ENCODE assay signal across 28 mouse cellular contexts in the genomic region with DNA sequence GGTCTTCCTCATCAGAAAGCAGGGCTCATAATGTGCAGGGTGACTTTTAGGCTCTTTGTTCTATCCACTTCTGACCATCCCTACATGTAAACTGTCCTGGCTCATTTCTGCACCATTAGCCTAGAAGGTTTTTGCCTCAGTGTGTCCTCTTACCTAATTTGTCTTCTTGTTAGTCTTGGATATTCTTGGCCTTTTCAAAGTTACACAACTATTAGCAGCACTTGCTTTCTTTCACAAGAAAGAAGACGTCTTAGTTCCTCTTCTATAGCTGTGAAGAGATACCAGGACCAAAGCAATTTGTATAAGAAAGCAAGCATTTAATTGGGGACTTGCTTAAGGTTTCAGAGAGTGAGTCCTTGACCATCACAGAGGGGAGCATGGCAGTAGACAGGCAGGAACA. TPM values are rescaled to one million over a fixed set of nuclear protein-coding genes. Genes with fewer than 3 reads are reported as not detected.
"Had no signal": no experiment of that assay in that cellular context is flagged by ENCODE, and none has a peak within 500 bp of the region (broad histone marks: within the 10 kb centered on the region; RNA-seq: fewer than 3 reads in every experiment).

No protein-coding gene starts in this region.

- ATAC-seq: liver, embryonic 12.5 days; midbrain, embryonic 16.5 days had no signal

- H3K4me1 ChIP-seq: liver, embryonic 12.5 days; midbrain, embryonic 10.5 days; midbrain, embryonic 12.5 days; neural tube, embryonic 13.5 days; neural tube, embryonic 15.5 days; stomach, embryonic 15.5 days had no signal

- H3K27me3 ChIP-seq: liver, embryonic 12.5 days; neural tube, embryonic 13.5 days; neural tube, embryonic 15.5 days; stomach, embryonic 15.5 days had no signal

- H3K4me3 ChIP-seq: liver, embryonic 12.5 days; midbrain, embryonic 10.5 days; midbrain, embryonic 12.5 days; myocyte; neural tube, embryonic 13.5 days; neural tube, embryonic 15.5 days; stomach, embryonic 15.5 days had no signal

- H3K27ac ChIP-seq: liver, embryonic 12.5 days; liver, embryonic 14.5 days; midbrain, embryonic 10.5 days; midbrain, embryonic 12.5 days; neural tube, embryonic 13.5 days; neural tube, embryonic 15.5 days; stomach, embryonic 15.5 days; stomach, postnatal 0 days had no signal

- H3K36me3 ChIP-seq: liver, embryonic 12.5 days; midbrain, embryonic 10.5 days; midbrain, embryonic 12.5 days; neural tube, embryonic 13.5 days; neural tube, embryonic 15.5 days; stomach, embryonic 15.5 days had no signal

- DNase-seq: lung, adult 18-20 months; lung, embryonic 14.5 days; lung, postnatal 10 days; lung, postnatal 4 days; midbrain, embryonic 14.5 days; retina, postnatal 1 day; right cerebral cortex, adult 18-20 months; right cerebral cortex, postnatal 25 days; right cerebral cortex, postnatal 4 days; thymus, adult 2 months; thymus, postnatal 14 days; thymus, postnatal 36 days had no signal

RNA-seq across cellular contexts. Expression of gene Serpinb1c, which starts 24.1 kb away (rescaled TPM):
- total RNA-seq: megakaryocyte-erythroid progenitor cell, adult 5-6 weeks had no signal
- polyA plus RNA-seq: liver, embryonic 16.5 days; lung, embryonic 14.5 days; lung, embryonic 16.5 days; midbrain, embryonic 10.5 days; midbrain, embryonic 12.5 days; midbrain, embryonic 14.5 days; midbrain, embryonic 16.5 days; neural tube, embryonic 11.5 days; neural tube, embryonic 13.5 days; small intestine, adult 2 months; spleen, adult 2 months; stomach, embryonic 15.5 days; thymus, adult 2 months had no signal
